Mouse (Mus musculus): Measurements from ENCODE around the gene Kcnh7.

The Kcnh7 gene

DNA sequence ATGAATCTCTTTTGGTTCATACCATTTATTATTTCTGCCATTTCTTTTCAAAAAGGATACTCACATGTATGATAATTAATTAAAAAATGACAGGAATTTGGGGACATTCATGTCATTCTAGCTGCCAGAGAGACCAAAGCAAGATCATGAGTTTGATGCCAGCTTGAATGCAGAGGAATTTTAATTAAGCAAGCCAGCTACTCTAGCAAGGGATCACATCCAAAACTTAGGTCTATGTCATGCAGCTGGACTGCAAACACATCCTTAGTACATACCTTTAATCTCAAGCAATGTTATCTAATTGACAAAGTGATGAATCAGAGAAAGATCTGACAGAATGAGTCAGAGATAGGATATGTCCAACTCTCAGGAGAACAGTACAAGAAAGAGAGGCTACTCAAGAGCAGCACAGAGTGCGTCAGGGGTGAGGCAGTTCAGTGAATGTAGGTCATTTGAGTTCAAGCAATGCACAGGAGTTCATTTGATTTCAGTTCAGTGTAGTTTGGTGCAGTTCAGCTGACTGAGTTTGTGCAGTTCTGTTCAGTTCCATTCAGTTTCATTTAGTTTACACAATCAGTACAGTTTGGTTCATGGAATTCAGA, 248.7 kb downstream of the Kcnh7 start:
- no peak for DNase-seq (ENCODE audit: low spot score)

DNA sequence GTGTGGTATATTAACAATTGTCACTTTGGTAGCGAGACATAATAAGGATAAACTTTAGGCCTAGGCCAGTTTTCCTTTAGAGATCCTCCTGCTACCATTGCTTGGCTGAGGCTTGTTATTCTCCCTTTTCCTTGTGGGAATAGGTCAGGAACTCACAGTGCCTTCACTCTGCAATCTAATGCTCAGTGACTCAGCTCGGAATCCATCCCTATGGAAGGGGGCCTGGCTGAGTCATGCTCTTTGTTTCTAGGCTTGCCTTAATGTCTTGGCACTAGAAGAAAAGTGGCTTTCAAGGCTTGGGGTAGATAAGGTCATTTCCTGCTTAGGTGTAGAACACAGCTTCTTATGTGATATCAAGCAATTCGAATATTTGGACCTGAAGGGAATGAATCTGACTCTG, 255.6 kb downstream of the Kcnh7 start:
- no peak for DNase-seq (ENCODE audit: low spot score)

DNA sequence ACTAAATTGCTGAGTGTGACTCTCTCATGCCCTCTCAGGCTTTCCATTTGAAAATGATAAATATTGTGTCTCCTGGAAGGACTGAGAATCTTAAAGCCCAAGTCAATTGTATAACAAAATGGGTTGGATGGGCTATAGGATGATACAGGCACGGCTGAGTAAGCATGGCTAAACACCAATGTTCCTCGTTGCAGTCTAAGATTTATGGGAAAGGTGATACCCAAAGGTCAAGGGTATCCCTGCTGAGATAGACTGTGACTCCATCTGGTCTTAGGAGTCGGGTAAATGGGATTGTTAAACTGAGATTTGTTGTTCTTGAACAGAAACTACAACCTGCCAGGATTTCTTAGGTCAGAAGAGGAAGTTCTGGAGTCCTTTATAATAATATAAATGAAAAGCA, 256.0 kb downstream of the Kcnh7 start:
- DNase-seq (ENCODE audit: low spot score), result no peak

DNA sequence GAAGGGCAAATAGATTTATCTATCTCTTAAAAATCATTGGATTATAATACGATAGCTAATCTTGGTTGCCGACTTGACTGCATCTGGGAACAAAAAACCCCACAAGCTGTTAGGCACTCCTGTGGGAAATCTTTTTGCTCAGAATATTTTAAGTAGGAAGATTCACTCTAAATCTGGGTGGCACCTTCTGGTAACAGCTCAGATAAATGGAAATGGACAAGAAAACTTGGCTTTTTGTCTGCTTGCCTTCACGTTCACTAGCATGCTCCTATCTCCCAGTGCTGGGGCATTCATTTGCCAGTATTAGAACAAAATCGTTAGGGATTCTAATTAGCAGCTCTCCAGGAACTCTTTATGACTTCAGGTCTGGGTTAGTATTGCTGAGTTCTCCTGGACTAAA, 260.3 kb downstream of the Kcnh7 start:
- DNase-seq (ENCODE audit: low spot score), result no peak

DNA sequence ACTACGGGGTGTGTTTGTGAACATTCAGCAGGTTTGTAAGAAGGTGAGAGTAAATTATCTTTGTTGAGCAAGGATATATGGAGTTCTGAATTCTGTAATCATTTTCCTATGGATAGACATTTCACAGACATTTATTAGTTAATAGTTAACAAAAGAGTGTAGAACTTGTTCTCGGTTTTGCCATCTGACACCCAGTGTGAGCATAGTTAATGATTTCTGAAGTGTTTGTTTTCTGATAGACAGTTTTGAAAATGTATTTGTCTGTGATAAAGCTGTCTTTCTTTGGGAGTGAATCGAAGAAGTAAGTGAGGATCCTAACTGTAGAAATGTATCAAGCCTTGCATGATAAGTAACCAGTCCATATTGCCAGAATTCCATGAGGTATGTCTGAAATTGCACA, 276.4 kb downstream of the Kcnh7 start:
- DNase-seq (ENCODE audit: low spot score), result no peak

DNA sequence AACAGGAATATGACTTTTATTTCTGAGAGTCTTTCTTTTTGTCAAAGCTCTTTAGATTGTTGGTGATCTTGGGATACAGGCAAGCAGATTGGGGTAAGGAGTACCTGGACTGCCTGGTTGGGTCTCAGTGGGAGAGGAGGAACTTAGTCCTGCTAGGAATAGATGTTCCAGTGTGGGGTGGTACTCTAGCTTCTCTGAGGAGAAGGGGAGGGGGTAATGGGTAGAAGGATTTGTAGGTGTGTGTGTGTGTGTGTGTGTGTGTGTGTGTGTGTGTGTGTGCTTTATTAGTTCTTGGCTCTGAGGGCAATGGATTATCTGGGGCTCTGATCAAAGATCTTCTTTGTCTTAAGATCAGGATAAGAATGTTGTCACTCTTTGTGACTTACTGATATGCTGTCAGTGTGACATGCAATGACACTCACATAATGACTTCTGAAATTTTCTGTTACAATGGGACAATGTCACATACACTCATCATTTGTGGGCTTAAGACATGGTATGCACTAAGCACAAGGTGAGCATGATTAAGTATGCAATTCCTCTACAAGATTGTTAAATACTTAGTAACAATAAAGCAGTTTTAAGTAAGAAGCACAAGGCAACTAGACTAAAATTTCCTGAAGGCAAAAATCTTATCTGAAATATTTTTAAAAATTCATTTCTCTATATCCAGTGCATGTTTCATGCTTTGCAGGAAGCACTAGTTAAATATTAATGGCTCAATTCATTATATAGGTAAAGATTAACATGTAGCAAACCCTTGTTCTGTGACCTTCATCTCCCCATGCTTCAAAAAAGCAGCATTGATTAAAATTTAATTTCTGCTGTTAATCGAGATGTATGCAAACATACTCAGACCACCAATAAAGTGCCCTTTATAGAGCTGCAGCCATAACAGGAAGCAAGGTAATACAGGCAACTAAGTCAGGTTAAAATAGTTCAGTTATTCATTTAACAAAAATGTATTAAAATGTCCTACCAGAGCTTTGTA, 281.4 kb downstream of the Kcnh7 start:
- no peak for DNase-seq (ENCODE audit: low spot score)

DNA sequence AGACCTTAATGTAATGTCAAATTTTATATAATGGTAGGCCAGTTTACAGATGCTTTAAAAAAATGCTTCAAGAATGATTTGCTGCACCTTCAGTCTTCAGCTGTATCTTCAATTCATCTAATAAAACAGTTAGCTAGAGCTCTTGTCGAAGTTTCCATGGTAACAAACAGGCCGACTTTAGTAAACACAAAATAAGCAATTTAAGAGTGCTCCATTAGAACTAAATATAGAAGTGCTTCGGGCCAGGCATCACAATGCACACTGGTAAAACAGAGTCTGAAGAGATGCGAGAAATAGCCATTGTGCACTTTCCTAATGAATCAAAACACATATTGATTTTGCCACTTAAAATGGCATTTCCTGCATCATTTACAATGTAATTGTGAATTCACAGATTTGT, 305.3 kb downstream of the Kcnh7 start:
- DNase-seq (ENCODE audit: low spot score), result no peak

DNA sequence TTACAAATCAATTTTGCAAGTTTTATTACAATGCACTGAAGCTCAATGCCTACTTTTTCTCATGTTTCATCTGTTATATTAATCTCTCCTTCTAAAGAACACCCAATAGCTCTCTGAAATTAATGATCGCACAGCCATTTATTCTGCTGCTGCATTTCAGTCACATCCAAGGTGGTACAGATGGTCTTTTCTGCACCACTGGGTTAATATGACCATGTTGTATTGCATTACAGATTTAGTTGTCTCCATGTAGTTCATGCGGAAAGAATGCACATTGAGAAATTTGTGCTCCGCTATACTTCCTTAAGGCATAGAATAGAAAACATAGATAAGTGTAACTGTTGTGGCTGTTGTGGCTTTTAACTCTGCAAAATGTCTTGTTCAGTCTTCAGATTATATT, 328.7 kb downstream of the Kcnh7 start:
- DNase-seq (ENCODE audit: low spot score), result no peak

DNA sequence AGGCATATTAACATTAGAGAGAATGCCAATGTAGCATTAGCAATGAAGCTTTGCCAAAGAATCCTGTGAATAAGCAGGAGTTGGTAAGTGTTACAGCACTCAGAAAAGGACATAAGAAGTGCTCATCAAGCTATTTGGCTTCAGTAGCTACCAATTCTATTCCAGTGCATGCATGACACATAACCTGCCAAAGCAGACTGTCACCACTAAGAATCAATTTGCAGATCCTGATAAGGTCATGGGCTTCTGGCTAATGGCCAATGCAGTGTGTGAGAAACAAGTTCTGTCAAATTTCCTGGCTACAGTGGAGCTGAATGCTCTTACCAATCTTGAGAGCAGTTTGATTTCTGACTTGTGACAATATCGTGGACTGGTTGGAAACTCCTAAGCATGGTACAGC, 341.5 kb downstream of the Kcnh7 start:
- DNase-seq (ENCODE audit: low spot score), result no peak

DNA sequence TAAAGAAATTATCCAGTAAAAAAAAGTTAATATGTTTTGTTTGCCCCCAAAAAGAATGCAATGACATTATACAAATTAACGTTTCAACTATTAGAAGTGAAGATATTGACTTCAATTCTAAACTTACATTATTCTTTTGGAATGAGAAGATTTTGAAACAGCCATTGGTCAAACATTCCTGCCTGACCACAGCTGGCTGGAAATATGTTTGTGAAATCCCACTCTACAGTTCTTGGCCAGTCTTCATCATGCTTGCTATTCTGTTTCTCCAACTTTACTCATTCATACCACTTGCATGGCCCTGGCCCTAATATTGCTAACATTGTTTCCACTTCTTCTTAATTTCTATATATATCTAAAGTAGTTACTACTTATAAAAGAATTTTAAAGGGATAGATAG, 349.8 kb downstream of the Kcnh7 start:
- DNase-seq (ENCODE audit: low spot score), result no peak

DNA sequence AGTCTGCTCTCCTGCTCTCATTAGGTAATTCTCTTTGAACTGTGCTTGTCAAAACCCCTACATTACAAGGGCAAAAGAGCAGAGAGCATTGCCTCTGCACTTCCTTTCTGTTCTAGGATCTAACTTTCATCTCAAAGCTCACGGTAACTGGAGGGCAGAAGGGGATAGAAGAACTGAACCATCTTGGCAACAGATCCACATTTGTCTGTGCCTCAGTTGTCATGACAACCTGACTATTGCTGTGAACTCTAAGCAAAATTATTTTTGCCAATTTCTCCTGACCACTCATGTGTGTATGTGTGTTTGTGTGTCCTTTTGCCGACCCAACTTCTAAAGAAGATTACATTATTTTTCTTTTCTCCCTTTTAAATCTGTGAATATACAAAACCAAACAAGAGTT, 364.9 kb downstream of the Kcnh7 start:
- DNase-seq (ENCODE audit: low spot score), result no peak

DNA sequence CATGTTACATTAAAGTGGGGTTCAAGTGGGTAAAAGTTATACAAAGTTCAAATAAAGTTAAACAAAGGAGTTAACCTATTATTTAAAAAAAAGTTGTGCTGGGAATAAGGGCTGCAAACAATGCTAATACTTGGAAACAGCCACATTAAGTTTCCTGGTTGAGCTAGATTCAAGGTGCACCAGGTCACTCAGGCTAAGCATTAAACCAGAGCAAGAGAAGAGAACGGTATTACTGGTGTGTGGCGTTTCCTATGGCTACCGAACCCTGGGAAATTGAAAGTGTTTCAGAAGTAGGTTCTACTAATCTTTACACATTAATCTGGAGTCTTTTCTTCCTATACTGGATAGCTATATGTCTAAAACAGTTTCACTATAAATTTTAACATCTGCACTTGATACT, 368.1 kb downstream of the Kcnh7 start:
- DNase-seq (ENCODE audit: low spot score), result no peak

DNA sequence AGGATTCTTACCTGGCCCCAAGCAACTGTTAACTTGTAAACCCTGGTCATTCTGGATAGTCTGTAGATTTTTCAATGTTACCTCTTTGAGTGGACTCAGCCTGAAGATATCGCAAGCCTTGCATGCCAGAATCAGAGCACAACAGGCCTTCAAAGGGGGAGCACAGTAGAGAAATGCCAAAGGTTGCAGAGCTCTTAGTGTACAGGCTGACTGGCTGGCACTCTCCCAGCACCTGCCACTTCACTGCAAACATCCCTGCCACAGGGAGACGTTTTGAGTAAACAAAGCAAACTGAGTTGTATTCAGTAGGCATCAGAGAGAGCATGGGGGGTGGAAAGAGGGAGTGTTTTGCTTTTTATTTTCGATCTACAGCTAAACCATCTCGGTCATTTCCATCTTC, 375.3 kb downstream of the Kcnh7 start:
- no peak for DNase-seq (ENCODE audit: low spot score)

DNA sequence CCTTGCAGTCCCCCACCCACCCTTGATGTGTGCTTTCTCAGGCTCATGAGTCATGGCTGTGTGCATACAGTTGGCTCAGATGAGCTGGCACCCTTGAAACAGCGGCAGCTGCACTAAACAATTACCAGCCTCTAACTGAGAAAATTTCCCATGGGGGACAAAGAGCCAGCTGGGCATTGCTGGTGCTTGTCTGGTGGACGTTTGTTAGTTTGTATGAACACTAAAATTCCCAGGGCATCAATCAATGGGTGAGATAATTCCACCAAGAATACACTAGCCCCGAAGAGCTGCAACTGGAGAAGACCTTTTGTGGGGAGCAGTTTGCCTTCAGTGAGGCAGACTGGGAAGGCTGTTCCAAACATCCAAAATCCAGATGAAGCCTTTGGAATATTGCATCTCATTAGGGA, 376.6 kb downstream of the Kcnh7 start:
- DNase-seq (ENCODE audit: low spot score), result no peak

DNA sequence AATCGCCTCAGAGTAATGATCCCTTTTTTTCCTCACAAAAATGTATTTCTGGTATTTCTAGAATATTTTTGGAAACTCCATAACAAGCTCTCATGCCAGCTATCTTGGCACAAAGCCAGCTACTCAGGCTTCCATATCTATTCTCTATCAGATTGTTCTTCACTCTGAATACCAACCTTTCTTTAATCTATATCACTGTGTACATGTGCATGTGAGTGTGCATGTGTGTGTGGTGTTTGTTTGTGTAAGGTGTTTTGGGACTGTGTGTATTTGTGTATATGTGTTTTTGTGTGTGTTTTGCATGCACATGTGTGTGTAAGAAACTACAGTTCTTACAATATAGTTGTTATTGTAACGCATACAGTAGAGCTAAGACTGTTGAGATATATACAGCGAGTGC, 377.2 kb downstream of the Kcnh7 start:
- no peak for DNase-seq (ENCODE audit: low spot score)

DNA sequence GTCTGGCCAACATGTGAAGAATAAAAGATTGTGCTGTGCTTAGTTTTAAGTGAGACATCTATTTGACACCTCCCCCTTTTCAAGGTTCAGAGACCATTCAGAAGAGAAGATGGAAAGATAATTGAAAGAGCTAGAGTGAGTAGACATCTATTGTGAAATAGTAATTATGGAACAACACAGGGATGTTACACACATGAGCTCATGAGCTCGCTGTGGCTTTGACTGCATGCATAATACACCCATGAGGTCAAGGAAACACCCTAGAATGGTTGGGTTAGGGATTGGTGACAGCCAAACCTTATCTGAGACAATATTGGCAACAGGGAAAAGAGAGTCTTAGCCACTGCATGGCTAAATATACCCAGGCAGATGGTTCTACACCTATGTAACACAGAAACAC, 380.1 kb downstream of the Kcnh7 start:
- no peak for DNase-seq (ENCODE audit: low spot score)

DNA sequence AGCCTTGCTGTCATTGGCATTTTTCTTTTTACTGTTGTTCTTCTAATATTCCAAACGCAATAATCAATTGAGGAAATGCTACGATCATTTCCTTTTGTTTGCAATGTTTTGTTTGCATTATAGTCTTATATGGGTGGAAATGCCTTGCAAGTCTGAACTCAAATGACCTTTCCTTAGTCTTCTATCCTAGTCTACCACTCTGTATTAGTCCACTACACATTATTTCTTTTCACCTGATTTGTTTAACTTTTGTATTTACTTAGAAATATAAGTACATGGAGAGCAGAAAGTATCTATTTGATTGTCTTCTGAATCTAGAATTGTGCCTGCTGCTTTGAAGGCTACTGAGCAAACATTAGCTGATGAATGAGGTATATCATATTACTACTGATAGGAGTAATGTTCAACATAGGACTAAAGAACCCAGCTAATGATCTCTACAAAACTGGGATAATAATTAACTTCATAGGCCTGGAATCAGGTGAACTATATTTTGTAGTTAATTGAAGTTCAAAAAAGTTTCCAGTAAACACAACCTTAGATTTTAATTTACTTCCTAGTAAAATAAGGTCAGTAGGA, 399.5 kb downstream of the Kcnh7 start:
- no peak for DNase-seq (ENCODE audit: low spot score)

DNA sequence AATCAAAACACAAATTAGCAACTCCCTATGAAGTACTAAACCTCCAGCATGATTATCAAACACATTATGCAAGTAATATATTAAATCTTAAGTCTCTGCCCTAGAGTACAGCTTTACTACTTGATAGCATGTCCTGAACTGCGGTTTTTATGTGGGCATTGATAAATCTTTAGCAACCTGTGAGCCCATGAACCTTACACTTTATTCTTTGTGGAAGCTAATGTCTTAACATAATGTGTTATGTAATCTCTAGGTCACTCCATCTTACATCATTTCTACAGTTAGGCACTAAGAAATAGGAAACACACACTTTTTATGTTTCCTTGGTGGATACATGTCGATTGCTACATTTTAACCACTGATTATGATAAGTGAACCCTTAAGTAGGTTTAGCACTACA, 437.8 kb downstream of the Kcnh7 start:
- no peak for DNase-seq (ENCODE audit: low spot score)

DNA sequence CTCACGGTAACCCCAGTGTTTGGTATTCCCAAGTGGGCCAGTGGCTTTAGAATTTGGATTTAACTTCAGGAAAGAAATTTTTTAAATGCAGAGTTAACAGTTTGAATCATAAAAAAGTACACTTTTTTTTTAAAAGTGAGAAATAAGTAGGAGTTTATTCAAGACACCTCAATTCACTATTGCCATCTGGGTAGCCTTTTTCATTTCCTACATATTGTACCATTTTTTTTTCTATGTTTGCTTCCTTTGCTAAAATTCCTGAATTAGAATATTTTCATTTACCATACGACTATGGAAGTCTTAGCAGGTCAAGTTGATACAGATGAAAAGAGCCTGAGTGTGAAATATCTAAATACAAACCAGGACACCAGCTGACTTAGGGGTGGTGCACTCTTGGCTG, 441.0 kb downstream of the Kcnh7 start:
- DNase-seq (ENCODE audit: low spot score), result no peak

DNA sequence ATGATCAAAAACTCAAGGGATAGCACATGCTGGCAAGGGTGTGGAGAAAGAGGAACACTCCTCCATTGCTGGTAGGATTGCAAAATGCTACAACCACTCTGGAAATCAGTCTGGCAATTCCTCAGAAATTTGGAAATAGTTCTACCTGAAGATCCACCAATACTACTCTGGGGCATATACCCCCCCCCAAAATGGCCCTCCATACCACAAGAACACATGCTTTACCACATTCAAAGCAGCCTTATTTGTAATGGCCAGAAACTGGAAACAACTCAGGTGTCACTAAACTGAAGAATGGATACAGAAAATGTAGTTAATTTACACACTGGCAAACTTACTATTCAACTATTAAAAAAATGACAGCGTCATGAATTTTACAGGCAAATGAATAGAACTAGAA, 453.4 kb downstream of the Kcnh7 start:
- no peak for DNase-seq (ENCODE audit: low spot score)

DNA sequence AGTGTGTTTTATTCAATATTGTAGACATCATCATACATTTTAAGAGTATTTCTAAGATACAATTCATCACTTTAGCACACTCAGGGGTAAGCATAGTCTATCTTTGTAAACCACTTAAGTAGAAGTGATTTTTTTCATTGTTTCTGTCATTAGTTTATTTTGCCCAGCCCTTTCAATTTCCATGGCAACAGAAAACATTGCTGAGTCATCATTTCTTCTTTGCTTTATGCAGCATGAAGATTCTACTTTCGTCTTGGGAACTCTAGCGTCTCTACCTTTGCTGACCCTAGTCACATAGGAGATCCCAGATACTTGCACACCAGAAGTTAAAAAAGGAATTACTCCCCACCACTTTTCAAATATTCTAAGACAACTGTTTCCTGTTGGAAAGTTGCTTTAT, 456.4 kb downstream of the Kcnh7 start:
- no peak for DNase-seq (ENCODE audit: low spot score)

DNA sequence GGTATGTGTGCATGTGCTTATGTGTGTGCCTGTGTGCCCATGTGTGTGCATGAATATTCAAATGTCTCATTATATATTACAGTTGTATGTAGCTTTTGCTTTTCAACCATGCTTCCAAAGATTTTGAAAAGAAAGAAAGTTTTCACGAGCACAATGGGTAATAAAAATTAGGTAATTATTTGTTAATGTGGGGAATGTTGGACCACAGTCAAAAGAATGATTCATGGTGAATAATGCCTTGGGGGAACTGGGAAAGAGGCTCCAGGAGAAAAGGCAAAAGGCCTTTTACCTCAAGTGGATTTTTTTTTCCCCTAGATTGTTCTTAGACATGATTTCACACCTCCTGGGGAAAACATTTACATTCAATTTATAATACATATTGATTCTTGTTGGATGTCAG, 458.1 kb downstream of the Kcnh7 start:
- DNase-seq (ENCODE audit: low spot score), result no peak

DNA sequence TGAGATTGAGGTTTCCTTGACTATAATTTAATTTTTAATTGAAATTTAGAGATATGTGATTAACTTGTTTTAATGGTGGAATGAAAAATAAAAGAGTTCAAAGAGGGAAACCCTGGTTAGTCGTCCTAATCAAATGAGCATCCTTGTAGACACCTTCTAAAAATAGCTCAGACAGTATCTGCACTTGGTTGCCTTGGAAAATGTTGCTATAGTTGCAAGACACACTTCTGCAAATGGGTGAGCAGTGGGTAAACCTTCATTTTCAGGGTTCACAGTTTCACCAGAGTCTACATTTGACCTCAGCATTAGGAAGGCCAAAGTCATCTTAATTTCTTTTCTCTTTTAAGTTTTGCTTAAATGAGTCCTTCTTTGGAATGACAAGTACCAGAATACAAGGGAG, 465.7 kb downstream of the Kcnh7 start:
- DNase-seq (ENCODE audit: low spot score), result no peak
